Mouse (Mus musculus) megakaryocyte, embryonic 14.5 days (primary cell): ENCODE results near the gene Dnajc5.

Source experiments
- FLI1 ChIP-seq: IDR thresholded peaks from 2 replicates; pipeline ENCODE4 v1.6.1; 2012; ENCODE audit warnings: low read length, inconsistent platforms, mixed read lengths
- GATA1 ChIP-seq: IDR thresholded peaks from 3 replicates; pipeline ENCODE4 v1.6.1; 2012; ENCODE audit warnings: mixed read lengths, low read length, inconsistent platforms, borderline replicate concordance

GRCm38 (mm10) chr2:181571941-181572670 lies 51.8 kb downstream of the Dnajc5 start:
- no peak for TF ChIP-seq GATA1
- TF ChIP-seq FLI1 = no peak
